Mouse (Mus musculus) splenic B cell, adult 2 months (primary cell): Measurements from ENCODE around the gene Fra10ac1.
A peak's percentile ranks its signal among the peaks of the same experiment; 100 is the strongest.

Experiments
- DNase-seq: peaks from one replicate; pipeline ENCODE4 v3.0.0-alpha.2; 2011; ENCODE audit warnings: low read depth, low spot score
- H3K27me3 ChIP-seq: 2 replicates; pipeline ENCODE4 v1.6.1; 2012; ENCODE audit warnings: mild to moderate bottlenecking, low read length, moderate library complexity, mixed read lengths; ENCODE audit not compliant: control insufficient read depth, poor library complexity, insufficient read depth, severe bottlenecking
- H3K36me3 ChIP-seq: 2 replicates; pipeline ENCODE4 v1.6.1; 2012; ENCODE audit warnings: mild to moderate bottlenecking, low read length, moderate library complexity, mixed read lengths; ENCODE audit not compliant: control insufficient read depth, poor library complexity, insufficient read depth, severe bottlenecking

Gene Fra10ac1

DNA sequence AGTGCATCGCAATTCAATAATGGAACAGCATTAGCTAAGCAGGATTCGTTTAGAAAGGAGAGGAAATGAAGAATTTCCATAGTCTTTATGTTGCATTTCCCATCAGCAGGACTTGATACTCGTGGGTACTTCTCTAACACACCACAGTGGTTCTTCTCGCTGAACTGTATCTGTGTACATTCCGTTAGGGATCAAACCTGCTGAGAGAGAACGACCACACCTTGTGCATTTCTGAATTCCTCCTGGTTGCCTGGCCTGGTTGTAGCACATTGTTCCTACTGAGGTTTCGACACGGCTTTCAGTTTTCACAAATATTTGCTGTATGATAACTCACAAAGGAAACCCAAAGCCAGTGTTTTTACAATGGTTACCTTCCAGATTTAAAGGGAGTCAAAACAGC lies 20.8 kb upstream of the Fra10ac1 start:
- no peak for DNase-seq
- Histone ChIP-seq H3K27me3 (no peaks in the 10 kb centered on the region), H3K36me3 (no peaks in the 10 kb centered on the region)

DNA sequence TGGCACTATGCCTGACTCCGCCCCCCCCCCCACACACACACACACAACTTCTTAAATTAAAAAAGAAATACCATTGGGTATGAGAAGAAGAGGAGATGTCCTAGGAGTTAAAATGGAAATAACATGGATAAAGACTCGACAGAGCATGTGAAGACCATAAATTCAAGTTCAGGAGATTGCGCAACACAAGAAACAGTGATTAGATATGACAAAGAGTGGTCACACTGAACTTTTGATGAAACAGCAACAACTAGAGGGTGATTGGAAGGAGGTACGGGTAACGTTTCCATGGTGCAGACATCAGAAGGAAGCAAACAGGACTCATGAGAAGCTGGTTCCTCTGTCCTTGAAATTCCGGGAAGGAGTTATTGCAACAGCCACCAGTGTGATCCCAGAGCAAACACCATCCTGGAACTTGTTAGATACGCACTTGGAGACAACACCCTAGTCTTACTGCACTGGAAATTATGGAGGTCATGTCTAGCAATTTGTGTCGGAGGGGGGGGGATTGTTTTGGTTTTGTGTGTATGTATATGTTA lies 18.4 kb upstream of the Fra10ac1 start:
- no peak for DNase-seq
- no peaks in the 10 kb centered on the region for H3K27me3 ChIP-seq
- H3K36me3 ChIP-seq = no peaks in the 10 kb centered on the region

DNA sequence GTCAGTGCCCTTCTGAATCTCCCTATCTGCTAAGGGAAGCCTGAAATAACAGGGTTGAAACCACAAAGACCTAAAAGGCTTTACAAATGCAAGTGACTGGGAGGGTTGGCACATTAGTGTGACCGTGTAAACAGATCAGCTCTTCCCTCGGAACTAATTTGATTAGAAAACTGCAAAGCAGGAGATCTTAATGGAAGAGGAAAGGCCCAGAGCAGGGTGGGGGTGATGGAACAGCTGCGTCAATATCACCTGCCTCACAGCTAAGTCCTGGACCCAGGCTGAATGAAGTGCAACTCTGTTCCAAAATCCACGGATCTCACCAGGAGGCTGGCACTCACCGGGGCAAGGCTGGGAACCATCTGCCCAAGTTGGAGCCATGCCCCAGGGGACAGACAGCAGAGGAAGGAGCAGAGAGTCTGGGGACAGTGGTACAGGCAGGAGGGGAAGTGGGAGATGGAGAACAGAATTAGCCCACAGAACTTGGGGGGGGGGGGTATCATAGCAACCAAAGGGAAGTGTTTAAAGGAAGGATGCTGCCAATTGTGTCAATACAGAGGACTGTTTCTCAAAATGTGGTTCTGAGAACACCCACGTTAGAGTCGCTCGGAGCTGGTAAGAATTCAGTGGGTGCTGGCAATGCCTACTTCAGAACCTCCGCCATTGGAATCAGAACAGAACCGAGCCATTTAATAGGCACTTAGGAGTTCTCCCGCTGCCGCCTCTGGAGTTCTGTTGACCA lies 14.4 kb upstream of the Fra10ac1 start:
- no peaks in the 10 kb centered on the region for H3K27me3 ChIP-seq
- H3K36me3 ChIP-seq = no peaks in the 10 kb centered on the region
- DNase-seq = no peak

DNA sequence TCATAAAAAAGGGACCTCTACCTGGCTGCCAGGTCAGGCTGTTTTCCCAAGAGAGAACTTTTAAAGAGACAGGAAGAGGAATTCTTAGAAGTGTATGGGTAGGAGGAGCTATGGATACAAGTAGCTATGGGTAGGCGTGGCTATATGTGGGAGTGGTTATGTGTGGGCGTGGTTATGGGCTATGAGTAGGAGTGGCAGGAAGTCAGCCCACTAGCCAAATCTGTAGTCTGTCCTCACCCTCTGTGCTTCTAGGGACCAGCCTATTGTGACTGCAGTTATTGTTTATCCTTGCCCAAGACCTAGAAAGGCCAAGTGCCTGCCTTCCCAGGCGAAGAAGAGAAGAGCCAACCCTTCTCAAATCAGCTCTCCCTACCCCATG lies 13.9 kb upstream of the Fra10ac1 start:
- peak; percentile 42 for DNase-seq
- Histone ChIP-seq H3K27me3 (no peaks in the 10 kb centered on the region), H3K36me3 (no peaks in the 10 kb centered on the region)

DNA sequence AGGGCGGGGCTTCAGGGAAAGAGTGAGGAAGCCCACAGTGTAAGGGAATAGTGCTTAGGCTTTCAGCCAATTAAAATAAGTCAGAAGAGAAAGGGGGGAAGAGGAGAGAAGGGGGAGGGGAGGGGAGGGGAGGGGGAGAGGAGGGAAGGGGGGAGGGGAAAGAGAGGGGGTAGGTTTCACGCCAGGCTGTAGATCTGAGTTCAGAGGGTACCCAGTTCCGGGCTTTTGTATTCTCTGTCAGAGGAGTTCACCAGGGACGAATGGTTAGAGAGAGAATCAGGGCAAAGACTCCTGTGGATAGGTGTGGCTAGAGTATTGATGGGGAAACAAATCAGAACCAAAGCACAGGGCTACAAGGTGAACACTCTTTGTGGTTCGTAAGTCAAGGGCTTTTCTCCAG lies 12.6 kb upstream of the Fra10ac1 start:
- no peak for DNase-seq
- H3K36me3 ChIP-seq = no peaks in the 10 kb centered on the region
- H3K27me3 ChIP-seq = no peaks in the 10 kb centered on the region

DNA sequence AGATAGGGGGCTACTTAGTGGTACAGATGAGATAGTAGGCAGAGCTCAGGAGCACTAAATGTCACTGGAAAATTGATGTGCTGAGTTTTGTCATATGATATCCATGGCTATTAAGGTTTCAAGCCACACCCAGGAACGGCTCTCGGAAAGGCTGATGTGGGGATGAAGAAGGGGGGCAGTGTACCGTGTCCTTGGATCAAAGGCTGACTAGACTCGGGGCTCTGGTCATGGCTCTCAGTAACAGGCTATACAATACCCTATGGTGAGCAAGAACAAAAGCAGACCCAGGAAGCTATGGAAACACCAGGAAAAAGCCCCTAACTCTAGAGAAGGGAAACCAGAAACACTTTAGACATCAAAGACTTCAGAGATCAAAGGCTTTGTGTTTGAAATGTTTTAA lies 8.6 kb upstream of the Fra10ac1 start:
- DNase-seq = no peak
- Histone ChIP-seq H3K27me3 (no peaks in the 10 kb centered on the region; the same call in 1 of the 2 replicates), H3K36me3 (no peaks in the 10 kb centered on the region)

DNA sequence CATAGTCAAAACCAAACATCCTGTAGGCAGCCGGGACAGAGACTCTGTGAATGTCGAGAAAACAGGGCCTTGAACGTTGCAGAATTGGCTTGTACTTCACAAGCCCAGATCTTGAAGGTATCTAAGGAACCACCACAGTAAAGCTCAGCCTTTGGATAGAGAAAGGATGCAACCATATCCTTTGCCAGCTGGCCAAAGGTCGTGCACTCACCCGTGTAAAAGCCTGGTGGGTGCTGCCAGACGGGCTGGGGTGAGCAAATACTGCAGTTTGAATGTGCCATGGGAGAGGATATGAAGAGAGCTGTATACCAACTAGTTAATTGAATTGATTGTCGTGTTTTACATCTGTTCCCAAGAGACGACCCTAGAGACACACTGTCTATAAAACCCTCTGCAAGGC lies 8.1 kb upstream of the Fra10ac1 start:
- H3K27me3 ChIP-seq = no peaks in the 10 kb centered on the region; the same call in 1 of the 2 replicates
- H3K36me3 ChIP-seq = no peaks in the 10 kb centered on the region
- no peak for DNase-seq

DNA sequence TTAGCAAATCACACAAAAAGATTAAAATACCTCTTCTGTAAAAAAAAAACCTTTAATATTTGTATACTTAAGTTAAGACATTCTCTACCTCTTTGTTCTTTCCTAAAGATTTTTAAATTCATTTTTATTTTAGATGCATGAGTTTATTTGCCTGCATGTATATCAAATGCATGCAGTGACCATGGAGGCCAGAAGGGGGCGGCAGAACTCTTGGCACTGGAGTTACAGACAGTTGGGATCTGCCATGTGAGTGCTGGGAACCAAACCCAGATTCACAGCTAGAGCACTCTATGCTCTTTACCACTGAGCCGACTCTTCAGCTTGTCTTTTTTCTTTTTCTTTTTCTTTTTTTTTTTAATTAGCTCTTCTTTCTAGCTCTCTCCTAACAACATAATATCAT lies 4.7 kb upstream of the Fra10ac1 start:
- peak; percentile 18 for DNase-seq
- H3K36me3 ChIP-seq = no peaks in the 10 kb centered on the region
- H3K27me3 ChIP-seq = no peaks in the 10 kb centered on the region; the same call in 1 of the 2 replicates

DNA sequence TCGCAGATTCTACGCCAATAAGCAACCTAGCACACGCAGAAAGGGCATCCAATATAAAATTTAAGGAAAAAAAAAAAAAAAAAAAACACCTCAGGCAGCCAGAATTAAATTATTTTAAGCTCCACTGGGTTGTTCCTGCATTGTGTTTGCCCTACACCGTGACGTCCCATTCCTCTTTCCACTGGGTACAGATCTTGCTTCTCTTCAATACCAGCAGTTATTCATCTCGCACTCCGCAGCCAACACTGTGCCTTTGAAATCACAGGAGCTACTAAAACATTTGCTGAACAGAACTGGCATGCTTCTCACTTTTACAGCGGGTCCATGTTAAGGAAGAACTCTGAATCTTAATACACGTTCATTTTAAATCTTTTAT lies 717 bp upstream of the Fra10ac1 start:
- Histone ChIP-seq H3K36me3 (no peaks in the 10 kb centered on the region), H3K27me3 (no peaks in the 10 kb centered on the region; the same call in 1 of the 2 replicates)
- no peak for DNase-seq

DNA sequence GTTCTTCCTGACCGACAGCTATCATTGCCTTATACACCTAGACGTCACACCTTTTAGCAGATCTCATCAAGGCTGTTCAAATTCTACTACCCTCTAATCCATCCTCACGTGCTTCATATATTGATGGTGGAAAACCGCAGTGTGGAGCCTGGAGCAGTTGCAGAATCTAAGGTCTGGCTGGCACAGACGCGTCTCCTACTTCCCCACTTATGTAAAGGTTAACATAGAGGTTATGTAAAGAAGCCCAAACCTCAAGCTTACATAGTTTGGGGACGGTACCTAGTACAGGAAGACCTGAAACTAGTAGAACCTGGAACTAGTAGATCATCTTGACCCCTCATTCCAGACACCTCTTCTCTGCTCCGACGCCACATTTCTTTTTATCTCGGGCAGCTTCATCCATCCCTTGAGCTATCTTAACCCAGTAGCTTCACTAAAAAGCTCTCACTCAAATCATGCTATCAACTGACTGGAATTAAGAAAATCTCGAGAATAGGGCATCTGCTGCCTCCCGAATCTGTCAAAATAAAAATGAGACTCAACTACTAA lies 526 bp downstream of the Fra10ac1 start:
- H3K27me3 ChIP-seq = no peaks in the 10 kb centered on the region; the same call in 1 of the 2 replicates
- DNase-seq = peak; percentile 31

DNA sequence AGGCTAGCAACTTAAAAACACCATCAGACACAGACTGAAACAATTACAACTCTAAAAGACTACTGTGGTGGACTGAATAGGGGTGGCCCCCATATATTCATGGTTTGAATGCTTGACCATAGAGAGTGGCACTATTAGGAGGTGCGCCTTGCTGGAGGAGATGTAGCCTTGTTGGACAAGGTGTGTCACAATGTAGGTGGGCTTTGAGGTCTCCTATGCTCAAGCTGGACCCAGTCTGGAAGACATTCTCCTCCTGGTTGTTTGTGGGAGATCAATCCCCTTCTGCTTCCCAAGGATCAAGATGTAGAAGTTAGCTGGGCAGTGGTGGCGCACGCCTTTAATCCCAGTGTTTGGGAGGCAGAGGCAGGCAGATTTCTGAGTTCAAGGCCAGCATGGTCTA lies 6.3 kb downstream of the Fra10ac1 start:
- no peaks in the 10 kb centered on the region for H3K27me3 ChIP-seq
- H3K36me3 ChIP-seq = peaks cover 2% of the 10 kb centered on the region; the same call in 1 of the 2 replicates
- DNase-seq = no peak

More for the DNA sequence above, 526 bp downstream of the Fra10ac1 start:
- no peaks in the 10 kb centered on the region for H3K36me3 ChIP-seq

DNA sequence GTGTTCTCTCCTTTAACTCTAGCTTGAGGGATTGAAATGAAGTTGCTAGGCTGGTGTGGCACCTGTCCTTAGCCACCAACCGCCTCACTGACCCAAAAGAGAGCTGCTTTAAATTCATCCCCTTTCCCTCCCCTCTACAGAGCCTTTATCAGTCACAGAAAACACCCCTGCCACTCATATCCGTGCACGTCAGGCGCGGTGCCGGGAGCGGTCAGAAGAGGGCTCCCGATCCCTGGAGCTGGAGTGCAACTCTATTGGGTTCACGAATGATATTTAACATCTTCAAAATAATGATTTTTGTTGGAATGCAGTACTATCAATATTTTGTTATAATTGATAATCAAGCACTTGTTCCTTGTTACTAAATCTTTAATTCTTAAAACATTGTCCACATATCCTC lies 17.3 kb downstream of the Fra10ac1 start:
- no peaks in the 10 kb centered on the region for H3K27me3 ChIP-seq
- H3K36me3 ChIP-seq = peaks cover 7% of the 10 kb centered on the region
- DNase-seq = no peak

DNA sequence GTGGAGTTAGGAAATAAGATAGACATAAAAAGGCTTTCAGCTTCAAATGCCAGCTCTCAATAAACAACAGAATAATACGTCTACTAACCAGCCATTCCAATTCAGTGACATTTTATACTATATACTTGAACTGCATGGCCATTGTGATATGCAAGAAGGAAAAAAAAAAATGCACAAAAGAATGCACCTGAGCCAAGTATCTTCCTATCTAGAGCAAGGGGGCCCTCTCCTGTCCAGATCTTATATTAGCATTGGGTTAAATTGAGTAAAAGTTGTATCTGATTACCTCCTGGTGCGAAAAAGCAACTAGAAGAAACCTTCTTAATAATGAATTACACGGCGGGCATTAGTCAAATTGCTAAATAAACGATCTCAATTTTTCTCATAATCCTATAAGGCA lies 25.2 kb downstream of the Fra10ac1 start:
- peak; percentile 30 for DNase-seq
- Histone ChIP-seq H3K36me3 (peaks cover 4% of the 10 kb centered on the region), H3K27me3 (no peaks in the 10 kb centered on the region)

DNA sequence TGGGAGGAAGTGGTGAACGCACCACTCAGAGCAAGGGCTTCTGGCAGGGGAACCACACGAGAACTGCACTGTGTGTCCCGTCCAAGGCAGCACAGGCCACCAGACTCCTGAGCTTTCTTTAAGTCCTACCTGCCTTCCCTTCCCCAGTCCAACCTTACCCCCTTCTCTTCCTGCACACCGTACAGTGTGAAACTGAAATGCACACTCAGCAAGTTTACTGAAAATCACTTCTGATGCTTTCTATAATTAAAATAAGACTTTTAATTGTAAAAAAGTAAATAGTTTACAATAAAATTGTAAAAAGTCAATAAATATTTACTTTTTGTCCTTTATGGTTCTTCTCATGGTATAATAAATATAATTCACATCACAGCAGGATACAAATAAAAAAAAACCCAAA lies 28.7 kb downstream of the Fra10ac1 start:
- H3K36me3 ChIP-seq = peaks cover 9% of the 10 kb centered on the region
- no peaks in the 10 kb centered on the region for H3K27me3 ChIP-seq
- no peak for DNase-seq

DNA sequence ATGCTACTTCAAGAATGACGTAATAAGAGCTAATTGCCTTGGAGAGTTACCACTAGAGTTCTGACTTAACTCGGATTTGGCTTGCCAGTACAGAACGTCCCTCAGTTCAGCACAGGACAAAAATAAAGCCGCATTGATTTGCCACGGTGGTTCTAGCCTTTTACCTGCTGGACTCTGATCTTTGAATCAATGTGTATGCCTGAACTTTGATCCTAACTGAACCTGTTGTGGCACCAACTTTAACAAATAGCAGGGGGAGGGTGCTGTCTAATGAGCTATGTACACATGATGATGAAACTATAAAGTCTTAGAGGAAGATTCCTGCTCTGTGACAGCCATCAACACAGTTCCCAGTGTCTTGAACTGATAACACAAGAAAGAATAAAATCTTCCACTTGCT lies 32.5 kb downstream of the Fra10ac1 start:
- peaks cover 7% of the 10 kb centered on the region; the same call in 1 of the 2 replicates for H3K36me3 ChIP-seq
- no peak for DNase-seq
- H3K27me3 ChIP-seq = no peaks in the 10 kb centered on the region
